Mouse (Mus musculus): ENCODE measurements at regions not wholly inside any gene's neighbourhood (a gene's known extent, or its start where the extent isn't known, plus 50 kb on each side); places are given as distances from the start of the nearest gene placed in this dataset.

DNA sequence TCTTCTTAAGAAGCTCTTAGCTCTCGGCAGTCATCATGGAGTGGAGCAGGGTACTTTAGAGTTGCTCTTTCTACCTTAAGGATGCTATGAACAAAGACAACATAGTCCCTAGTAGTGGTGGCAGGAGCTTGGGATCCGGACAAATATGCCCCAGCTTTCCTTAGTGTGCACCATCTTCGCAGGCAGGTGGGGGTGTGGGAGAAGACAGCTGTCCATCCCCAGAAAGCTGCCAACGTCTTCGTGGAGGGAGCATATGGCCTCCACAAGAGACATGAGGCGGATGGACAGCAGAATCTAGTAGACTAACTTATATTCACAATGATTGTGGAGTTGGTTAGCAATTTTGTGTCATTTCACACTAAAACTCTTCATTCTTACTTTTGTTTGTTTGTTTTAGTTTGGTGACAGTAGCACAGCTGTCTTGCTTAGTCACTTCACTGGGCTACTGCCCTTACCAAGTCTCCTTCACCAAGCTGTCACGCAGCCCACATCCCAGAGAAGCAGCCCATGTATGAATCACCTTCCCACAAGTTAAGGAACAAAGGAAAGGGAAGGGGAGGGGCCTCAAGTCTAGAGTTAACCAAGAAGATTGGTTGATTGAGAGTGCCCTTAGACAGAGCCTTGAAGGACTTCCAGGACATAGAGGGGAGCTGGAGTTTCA, 432.6 kb upstream of the Tshz3 start:
- 89% methylated on average over 7 of the region's 7 CpGs for WGBS
- Histone ChIP-seq H3K36me3 (replicated peaks; ENCODE audit: control insufficient read depth, insufficient read depth, low read depth, low read length) (no peaks in the 10 kb centered on the region), H3K4me1 (ENCODE audit: control insufficient read depth, insufficient read depth, low read length) (no peaks in the 10 kb centered on the region), H3K4me3 (ENCODE audit: low read depth, low read length) (no peak overlapping the region), H3K9ac (replicated peaks; ENCODE audit: low read length) (no peak overlapping the region), H3K4me2 (ENCODE audit: low read depth, low read length) (no peak overlapping the region), H3K27me3 (ENCODE audit: control insufficient read depth, insufficient read depth, low read length) (no peaks in the 10 kb centered on the region), H3K9me3 (replicated peaks; ENCODE audit: control insufficient read depth, low read length) (no peaks in the 10 kb centered on the region), H3K27ac (replicated peaks; ENCODE audit: low read depth, low read length) (no peak overlapping the region)
- DNase-seq (ENCODE audit: low spot score) (no peak), ATAC-seq (replicated peaks; ENCODE audit: insufficient number of reproducible peaks, low FRiP score, low TSS enrichment, low read depth) (no peak)

DNA sequence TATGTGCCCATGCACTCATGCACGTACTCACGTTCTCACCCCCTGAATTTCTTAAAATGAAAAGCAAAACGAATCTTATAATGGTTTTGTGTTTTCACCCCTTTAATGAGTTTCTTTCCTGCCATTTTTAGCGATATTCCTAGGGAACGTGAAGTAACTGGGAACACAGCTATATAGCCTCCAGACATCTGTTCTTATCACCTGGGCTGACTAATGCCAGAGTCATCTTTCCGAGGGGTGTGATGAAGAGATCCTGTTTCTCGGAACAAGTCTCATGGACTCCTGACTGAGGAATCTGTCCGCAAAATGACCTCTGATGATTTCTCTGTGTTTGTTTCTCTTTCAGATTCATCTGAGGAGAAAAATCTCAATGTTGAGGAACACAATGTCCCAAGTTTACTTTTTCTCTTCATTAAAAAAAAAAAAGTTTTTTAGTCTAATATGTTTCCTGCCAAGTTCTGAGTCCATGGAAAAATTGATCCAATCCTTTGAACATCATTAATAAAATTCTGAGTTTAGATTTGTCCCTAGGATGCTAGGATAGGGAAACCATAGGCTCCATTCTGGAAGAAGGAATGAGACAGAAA, 435.7 kb upstream of the Tshz3 start:
- 74% methylated on average over 8 of the region's 8 CpGs for WGBS
- no peak overlapping the region for H3K4me3 ChIP-seq (ENCODE audit: low read depth, low read length)
- H3K4me2 ChIP-seq (ENCODE audit: low read depth, low read length), result no peak overlapping the region
- H3K27ac ChIP-seq (replicated peaks; ENCODE audit: low read depth, low read length), result no peak overlapping the region
- H3K4me1 ChIP-seq (ENCODE audit: control insufficient read depth, insufficient read depth, low read length), result no peaks in the 10 kb centered on the region
- H3K27me3 ChIP-seq (ENCODE audit: control insufficient read depth, insufficient read depth, low read length), result no peaks in the 10 kb centered on the region
- H3K36me3 ChIP-seq (replicated peaks; ENCODE audit: control insufficient read depth, insufficient read depth, low read depth, low read length), result no peaks in the 10 kb centered on the region
- DNase-seq (ENCODE audit: low spot score) (no peak), ATAC-seq (replicated peaks; ENCODE audit: insufficient number of reproducible peaks, low FRiP score, low TSS enrichment, low read depth) (no peak)
- H3K9ac ChIP-seq (replicated peaks; ENCODE audit: low read length), result no peak overlapping the region
- H3K9me3 ChIP-seq (replicated peaks; ENCODE audit: control insufficient read depth, low read length), result no peaks in the 10 kb centered on the region

DNA sequence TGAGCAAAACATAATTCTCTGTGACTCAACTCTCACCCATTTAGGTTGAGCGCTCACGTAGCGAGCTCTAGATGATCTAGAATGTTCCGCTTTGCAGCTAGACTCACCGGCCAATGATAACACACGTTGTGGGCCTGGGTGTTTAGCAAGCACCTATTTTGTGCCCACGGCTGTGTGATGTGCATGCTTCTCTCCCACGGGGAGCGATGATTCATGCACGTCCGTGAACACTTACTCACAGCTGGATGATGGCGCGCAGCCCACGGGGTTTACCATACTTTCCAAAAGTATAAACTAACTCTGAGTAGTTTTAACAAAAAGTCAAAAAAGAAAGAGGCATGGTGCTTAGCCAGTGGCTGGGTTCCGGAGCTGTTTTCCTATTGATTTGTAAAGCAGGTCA, 440.8 kb upstream of the Tshz3 start:
- Histone ChIP-seq H3K27me3 (ENCODE audit: control insufficient read depth, insufficient read depth, low read length) (no peaks in the 10 kb centered on the region), H3K4me2 (ENCODE audit: low read depth, low read length) (no peak overlapping the region), H3K4me3 (ENCODE audit: low read depth, low read length) (no peak overlapping the region), H3K36me3 (replicated peaks; ENCODE audit: control insufficient read depth, insufficient read depth, low read depth, low read length) (no peaks in the 10 kb centered on the region), H3K27ac (replicated peaks; ENCODE audit: low read depth, low read length) (no peak overlapping the region), H3K4me1 (ENCODE audit: control insufficient read depth, insufficient read depth, low read length) (no peaks in the 10 kb centered on the region), H3K9ac (replicated peaks; ENCODE audit: low read length) (no peak overlapping the region), H3K9me3 (replicated peaks; ENCODE audit: control insufficient read depth, low read length) (no peaks in the 10 kb centered on the region)
- DNase-seq (ENCODE audit: low spot score), result no peak
- 92% methylated on average over 15 of the region's 15 CpGs for WGBS
- no peak for ATAC-seq (replicated peaks; ENCODE audit: insufficient number of reproducible peaks, low FRiP score, low TSS enrichment, low read depth)

DNA sequence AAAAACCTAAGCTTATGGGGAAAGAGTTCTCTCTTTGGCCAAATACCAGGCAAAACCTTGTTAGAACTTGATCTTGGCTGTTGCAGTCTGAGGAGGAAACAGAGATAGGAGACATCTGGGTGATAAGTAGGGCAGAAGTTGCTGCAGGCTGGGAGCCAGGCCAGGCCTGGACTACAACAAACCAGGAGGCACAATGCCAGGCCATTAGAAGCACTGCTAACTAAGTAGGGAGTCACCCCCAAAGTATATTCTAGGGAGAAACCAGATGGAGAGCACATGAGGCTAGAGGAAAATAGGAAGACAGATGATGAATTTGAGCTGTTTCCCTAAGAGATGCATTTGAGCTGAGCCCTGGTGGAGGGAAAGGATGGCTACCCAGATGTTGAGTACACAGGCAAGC, 444.6 kb upstream of the Zfp507 start:
- Histone ChIP-seq H3K9ac (replicated peaks; ENCODE audit: low read length) (no peak overlapping the region), H3K4me2 (ENCODE audit: low read depth, low read length) (no peak overlapping the region), H3K27ac (replicated peaks; ENCODE audit: low read depth, low read length) (no peak overlapping the region), H3K4me1 (ENCODE audit: control insufficient read depth, insufficient read depth, low read length) (no peaks in the 10 kb centered on the region), H3K4me3 (ENCODE audit: low read depth, low read length) (no peak overlapping the region), H3K27me3 (ENCODE audit: control insufficient read depth, insufficient read depth, low read length) (no peaks in the 10 kb centered on the region), H3K36me3 (replicated peaks; ENCODE audit: control insufficient read depth, insufficient read depth, low read depth, low read length) (no peaks in the 10 kb centered on the region), H3K9me3 (replicated peaks; ENCODE audit: control insufficient read depth, low read length) (no peaks in the 10 kb centered on the region)
- no peak for ATAC-seq (replicated peaks; ENCODE audit: insufficient number of reproducible peaks, low FRiP score, low TSS enrichment, low read depth)
- no peak for DNase-seq (ENCODE audit: low spot score)

DNA sequence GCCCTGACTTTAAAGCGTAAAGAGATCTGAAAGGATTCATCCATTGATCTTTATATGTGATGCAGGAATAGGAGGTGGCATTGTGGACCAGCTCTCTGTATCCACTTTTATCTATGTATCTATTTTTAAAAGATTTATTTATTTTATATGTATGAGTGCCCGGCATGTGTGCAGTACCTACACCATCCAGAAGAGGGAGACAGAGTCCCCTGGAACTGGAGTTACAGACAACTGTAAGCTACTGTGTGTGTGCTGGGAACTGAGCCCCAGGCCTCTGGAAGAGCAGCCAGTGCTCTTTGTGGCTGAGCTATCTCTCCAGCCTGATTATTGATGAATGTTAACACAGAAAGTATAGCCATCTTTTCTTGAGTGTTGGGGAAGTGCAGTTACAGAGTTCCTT, 433.9 kb upstream of the Zfp507 start:
- no peaks in the 10 kb centered on the region for H3K4me1 ChIP-seq (ENCODE audit: control insufficient read depth, insufficient read depth, low read length)
- H3K27me3 ChIP-seq (ENCODE audit: control insufficient read depth, insufficient read depth, low read length), result no peaks in the 10 kb centered on the region
- H3K36me3 ChIP-seq (replicated peaks; ENCODE audit: control insufficient read depth, insufficient read depth, low read depth, low read length), result no peaks in the 10 kb centered on the region
- 87% methylated on average over 2 of the region's 2 CpGs for WGBS
- no peaks in the 10 kb centered on the region for H3K9me3 ChIP-seq (replicated peaks; ENCODE audit: control insufficient read depth, low read length)
- no peak overlapping the region for H3K27ac ChIP-seq (replicated peaks; ENCODE audit: low read depth, low read length)
- no peak overlapping the region for H3K4me3 ChIP-seq (ENCODE audit: low read depth, low read length)
- H3K9ac ChIP-seq (replicated peaks; ENCODE audit: low read length), result no peak overlapping the region
- ATAC-seq (replicated peaks; ENCODE audit: insufficient number of reproducible peaks, low FRiP score, low TSS enrichment, low read depth) (no peak), DNase-seq (ENCODE audit: low spot score) (no peak)
- H3K4me2 ChIP-seq (ENCODE audit: low read depth, low read length), result no peak overlapping the region

DNA sequence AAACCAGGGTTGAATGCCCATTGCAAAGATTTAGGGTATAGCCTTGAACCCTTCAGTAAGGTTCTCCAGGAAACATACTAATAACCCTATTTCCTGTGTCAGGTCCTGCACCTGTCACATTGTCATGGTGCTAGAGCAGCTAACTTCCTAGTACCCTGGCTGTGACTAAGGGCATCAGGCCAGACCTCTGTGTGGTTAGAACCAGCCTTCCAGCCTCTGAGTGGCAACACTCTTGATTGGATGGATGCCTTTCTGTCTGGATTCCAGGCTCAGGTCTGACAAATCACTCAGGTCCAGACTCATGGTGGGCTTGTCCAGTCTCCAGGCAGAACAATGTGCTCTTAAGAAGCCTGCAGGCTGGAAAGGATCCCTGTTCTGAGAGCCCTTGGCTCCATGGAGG, 426.2 kb upstream of the Zfp507 start:
- H3K9ac ChIP-seq (replicated peaks; ENCODE audit: low read length), result no peak overlapping the region
- H3K9me3 ChIP-seq (replicated peaks; ENCODE audit: control insufficient read depth, low read length), result no peaks in the 10 kb centered on the region
- no peak overlapping the region for H3K27ac ChIP-seq (replicated peaks; ENCODE audit: low read depth, low read length)
- no peaks in the 10 kb centered on the region for H3K27me3 ChIP-seq (ENCODE audit: control insufficient read depth, insufficient read depth, low read length)
- DNase-seq (ENCODE audit: low spot score), result no peak
- no peak for ATAC-seq (replicated peaks; ENCODE audit: insufficient number of reproducible peaks, low FRiP score, low TSS enrichment, low read depth)
- no peak overlapping the region for H3K4me3 ChIP-seq (ENCODE audit: low read depth, low read length)
- H3K4me2 ChIP-seq (ENCODE audit: low read depth, low read length), result no peak overlapping the region
- H3K36me3 ChIP-seq (replicated peaks; ENCODE audit: control insufficient read depth, insufficient read depth, low read depth, low read length), result no peaks in the 10 kb centered on the region
- no peaks in the 10 kb centered on the region for H3K4me1 ChIP-seq (ENCODE audit: control insufficient read depth, insufficient read depth, low read length)

DNA sequence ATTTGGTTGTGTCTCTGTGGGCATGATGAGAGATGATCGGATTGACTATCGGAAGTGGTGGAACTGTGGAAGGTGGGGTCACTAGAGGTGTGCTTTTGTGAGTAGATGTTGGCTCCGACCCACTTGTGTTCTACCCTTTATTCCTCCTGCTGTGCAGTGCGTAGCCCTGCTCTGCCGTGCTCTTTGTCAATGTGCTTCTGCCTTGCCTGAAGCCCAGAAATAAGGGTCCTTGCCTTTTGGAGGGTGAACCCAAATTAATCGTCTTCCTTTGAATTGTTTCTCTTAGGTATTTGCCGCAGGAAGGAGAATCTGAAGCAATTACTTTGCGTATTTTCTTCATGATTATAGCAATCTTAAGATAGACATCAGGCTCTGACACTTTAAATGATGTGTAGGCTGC, 421.6 kb upstream of the Zfp507 start:
- WGBS, result 82% methylated on average over 8 of the region's 8 CpGs
- Histone ChIP-seq H3K4me2 (ENCODE audit: low read depth, low read length) (no peak overlapping the region), H3K36me3 (replicated peaks; ENCODE audit: control insufficient read depth, insufficient read depth, low read depth, low read length) (no peaks in the 10 kb centered on the region), H3K4me3 (ENCODE audit: low read depth, low read length) (no peak overlapping the region), H3K9ac (replicated peaks; ENCODE audit: low read length) (no peak overlapping the region), H3K27ac (replicated peaks; ENCODE audit: low read depth, low read length) (no peak overlapping the region), H3K4me1 (ENCODE audit: control insufficient read depth, insufficient read depth, low read length) (no peaks in the 10 kb centered on the region), H3K9me3 (replicated peaks; ENCODE audit: control insufficient read depth, low read length) (no peaks in the 10 kb centered on the region), H3K27me3 (ENCODE audit: control insufficient read depth, insufficient read depth, low read length) (no peaks in the 10 kb centered on the region)
- DNase-seq (ENCODE audit: low spot score) (no peak), ATAC-seq (replicated peaks; ENCODE audit: insufficient number of reproducible peaks, low FRiP score, low TSS enrichment, low read depth) (no peak)

DNA sequence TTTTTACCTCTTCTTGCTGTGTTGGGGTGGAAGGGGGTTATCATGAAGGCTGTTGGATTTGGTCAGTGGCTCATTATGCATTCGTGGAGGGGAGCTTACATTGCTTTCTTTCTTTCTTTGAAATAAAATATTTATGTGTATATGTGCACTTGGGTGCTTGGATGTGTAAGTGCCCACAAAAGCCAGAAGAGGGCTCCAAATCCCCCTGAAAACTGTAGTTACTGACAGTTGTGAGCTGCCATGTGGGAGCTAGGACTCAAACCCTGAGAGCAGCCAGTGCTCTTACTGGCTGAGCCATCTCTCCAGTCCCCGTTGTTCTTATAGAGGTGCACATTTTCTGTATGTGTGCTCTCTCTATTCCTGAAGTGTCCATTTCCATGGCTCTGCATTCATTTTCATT, 415.6 kb upstream of the Zfp507 start:
- H3K4me3 ChIP-seq (ENCODE audit: low read depth, low read length), result no peak overlapping the region
- DNase-seq (ENCODE audit: low spot score) (no peak), ATAC-seq (replicated peaks; ENCODE audit: insufficient number of reproducible peaks, low FRiP score, low TSS enrichment, low read depth) (no peak)
- H3K9me3 ChIP-seq (replicated peaks; ENCODE audit: control insufficient read depth, low read length), result no peaks in the 10 kb centered on the region
- no peaks in the 10 kb centered on the region for H3K27me3 ChIP-seq (ENCODE audit: control insufficient read depth, insufficient read depth, low read length)
- no peak overlapping the region for H3K9ac ChIP-seq (replicated peaks; ENCODE audit: low read length)
- H3K27ac ChIP-seq (replicated peaks; ENCODE audit: low read depth, low read length), result no peak overlapping the region
- no peaks in the 10 kb centered on the region for H3K36me3 ChIP-seq (replicated peaks; ENCODE audit: control insufficient read depth, insufficient read depth, low read depth, low read length)
- no peak overlapping the region for H3K4me2 ChIP-seq (ENCODE audit: low read depth, low read length)
- 63% methylated on average over 2 of the region's 2 CpGs for WGBS
- no peaks in the 10 kb centered on the region for H3K4me1 ChIP-seq (ENCODE audit: control insufficient read depth, insufficient read depth, low read length)
